In the genomic region with DNA sequence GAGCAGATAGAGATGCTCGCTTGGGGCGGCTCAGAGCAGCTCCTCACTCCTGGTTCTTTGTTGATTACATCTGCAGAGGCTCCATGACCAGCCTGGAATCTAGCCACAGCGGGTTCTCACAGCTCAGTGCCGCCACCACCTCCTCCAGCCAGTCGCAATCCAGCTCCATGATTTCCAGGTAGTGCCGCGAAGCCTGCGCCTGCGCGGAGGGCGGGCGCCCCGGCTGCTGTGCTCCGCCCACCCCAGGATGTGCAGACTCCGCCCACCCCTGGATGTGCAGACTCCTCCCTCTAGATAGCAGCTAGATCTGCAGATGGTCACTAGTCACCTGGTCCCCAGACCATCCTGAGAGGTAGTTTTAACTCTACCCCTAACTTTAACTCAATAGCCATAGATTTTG, we compare ENCODE assay signal across 9 mouse cellular contexts. TPM values are rescaled to one million over a fixed set of nuclear protein-coding genes. Genes with fewer than 3 reads are reported as not detected.
DNase-seq lines count a peak whose midpoint lies in the region; ATAC-seq and TF ChIP-seq lines count a peak whose summit lies in the region.
"Had no signal": no experiment of that assay in that cellular context is flagged by ENCODE, and none has a peak within 500 bp of the region (broad histone marks: within the 10 kb centered on the region; RNA-seq: fewer than 3 reads in every experiment).

No protein-coding gene starts in this region.

- no peak overlapping the region for H3K4me2 ChIP-seq in midbrain, embryonic 14.5 days (ENCODE audit: low read length)
- no peak overlapping the region for H3K4me2 ChIP-seq in lung, postnatal 0 days (replicated peaks; ENCODE audit: low read depth, low read length)
- H3K4me2 ChIP-seq: heart, embryonic 13.5 days had no signal

- no peaks in the 10 kb centered on the region for H3K4me1 ChIP-seq in midbrain, embryonic 14.5 days (ENCODE audit: control insufficient read depth, insufficient read depth, low read length)
- no peaks in the 10 kb centered on the region for H3K4me1 ChIP-seq in lung, postnatal 0 days (ENCODE audit: insufficient read depth, low read depth, low read length)

- no peak overlapping the region for H3K9ac ChIP-seq in midbrain, embryonic 14.5 days (replicated peaks; ENCODE audit: low read length)
- H3K9ac ChIP-seq in lung, postnatal 0 days (replicated peaks; ENCODE audit: low read depth), result no peak overlapping the region
- H3K9ac ChIP-seq: heart, embryonic 13.5 days had no signal

- no peak for ATAC-seq in midbrain, embryonic 14.5 days (ENCODE audit: low FRiP score, low TSS enrichment)
- no peak for ATAC-seq in lung, postnatal 0 days

- peaks cover 72% of the 10 kb centered on the region for H3K36me3 ChIP-seq in midbrain, embryonic 14.5 days (ENCODE audit: control insufficient read depth, insufficient read depth, low read length)
- H3K36me3 ChIP-seq in lung, postnatal 0 days (ENCODE audit: insufficient read depth, low read length), result peaks cover 25% of the 10 kb centered on the region

- peak overlapping the region; percentile 76 for H3K27ac ChIP-seq in left cerebral cortex, adult 2 months
- no peak overlapping the region for H3K27ac ChIP-seq in midbrain, embryonic 14.5 days (replicated peaks; ENCODE audit: low read depth, low read length)
- H3K27ac ChIP-seq in lung, postnatal 0 days (ENCODE audit: low read length), result no peak overlapping the region
- H3K27ac ChIP-seq: heart, embryonic 13.5 days had no signal

- no peak overlapping the region for H3K4me3 ChIP-seq in left cerebral cortex, adult 2 months
- H3K4me3 ChIP-seq in midbrain, embryonic 14.5 days (replicated peaks; ENCODE audit: low read depth, low read length), result no peak overlapping the region
- H3K4me3 ChIP-seq in lung, postnatal 0 days (ENCODE audit: low read depth, low read length), result no peak overlapping the region
- H3K4me3 ChIP-seq: heart, embryonic 13.5 days had no signal

- peak; percentile 63 to 64 for DNase-seq in left cerebral cortex, adult 2 months (ENCODE audit: extremely low spot score in 1 of 2, low spot score in 2 of 2)
- no peak for DNase-seq in left cerebral cortex, postnatal 14 days (ENCODE audit: low spot score in 2 of 2)
- peak; percentile 90 for DNase-seq in embryo, embryonic 11 days
- DNase-seq in kidney, adult 8-10 months, result peak; percentile 31 to 40
- DNase-seq in midbrain, embryonic 14.5 days, result peak; percentile 72
- no peak for DNase-seq in layer of hippocampus, adult 8-10 months (ENCODE audit: low spot score in 2 of 2)
- DNase-seq in lung, postnatal 0 days (ENCODE audit: low spot score), result no peak
- no peak for DNase-seq in adrenal gland, adult 18-20 months (ENCODE audit: low spot score in 2 of 2)

- no peak for TF ChIP-seq CTCF in left cerebral cortex, adult 2 months (IDR thresholded peaks at IDR 0.05)
- TF ChIP-seq CTCF in lung, postnatal 0 days (IDR thresholded peaks at IDR 0.05), result no peak

- 7% methylated on average over 15 of the region's 15 CpGs for WGBS in midbrain, embryonic 14.5 days
- 44% methylated on average over 13 of the region's 15 CpGs for WGBS in lung, postnatal 0 days

- no peak for TF ChIP-seq EP300 in lung, postnatal 0 days (IDR thresholded peaks at IDR 0.05)

- H3K27me3 ChIP-seq in midbrain, embryonic 14.5 days (ENCODE audit: control insufficient read depth, insufficient read depth, low read length), result no peaks in the 10 kb centered on the region
- H3K27me3 ChIP-seq in lung, postnatal 0 days (replicated peaks; ENCODE audit: insufficient read depth, low read length), result no peaks in the 10 kb centered on the region
- H3K27me3 ChIP-seq: heart, embryonic 13.5 days had no signal

- intact Hi-C loops in left cerebral cortex, adult 2 months (cut with DNase I), result no loop called here
- intact Hi-C loops in left cerebral cortex, postnatal 14 days (cut with DNase I), result no loop called here

- no peaks in the 10 kb centered on the region for H3K9me3 ChIP-seq in midbrain, embryonic 14.5 days (ENCODE audit: control insufficient read depth, low read length)
- no peaks in the 10 kb centered on the region for H3K9me3 ChIP-seq in lung, postnatal 0 days (ENCODE audit: low read length)
- H3K9me3 ChIP-seq: heart, embryonic 13.5 days had no signal

RNA-seq across cellular contexts. Expression of gene Sec14l1, which starts 41.8 kb away (rescaled TPM):
- 100 to 1,000 TPM; 198 to 229 TPM for total RNA-seq in left cerebral cortex, adult 2 months (2021)
- 100 to 1,000 TPM; 172 to 175 TPM for total RNA-seq in left cerebral cortex, postnatal 14 days (2021)
- polyA plus RNA-seq in midbrain, embryonic 14.5 days (2014; fragmentation: Nextera tagmentation; extraction: Ambion mirVana), result 48.7 and 58.1 TPM in 2 replicates
- 100 to 1,000 TPM; 221 to 238 (median 233) TPM for total RNA-seq in layer of hippocampus, adult 8-10 months (2022)
- polyA plus RNA-seq in lung, postnatal 0 days (2015; fragmentation: Nextera tagmentation; extraction: Ambion mirVana), result 62.2 and 62.4 TPM in 2 replicates
- total RNA-seq in adrenal gland, adult 18-20 months (2021), result 100 to 1,000 TPM; 106 to 159 TPM

RNA-seq across cellular contexts. Expression of gene Sept9, which starts 42.7 kb away (rescaled TPM):
- 10 to 100 TPM; 77.4 to 77.8 TPM for total RNA-seq in left cerebral cortex, adult 2 months (2021)
- total RNA-seq in left cerebral cortex, postnatal 14 days (2021), result 10 to 100 TPM; 62.1 to 70.5 TPM
- 91.8 and 97.4 TPM in 2 replicates for polyA plus RNA-seq in midbrain, embryonic 14.5 days (2014; fragmentation: Nextera tagmentation; extraction: Ambion mirVana)
- total RNA-seq in layer of hippocampus, adult 8-10 months (2022), result 100 to 1,000 TPM in 3 of 4 experiments, 10 to 100 TPM in 1; 99.5 to 109 (median 104) TPM
- 52.5 and 56.1 TPM in 2 replicates for polyA plus RNA-seq in lung, postnatal 0 days (2015; fragmentation: Nextera tagmentation; extraction: Ambion mirVana)
- total RNA-seq in adrenal gland, adult 18-20 months (2021), result 100 to 1,000 TPM; 107 to 123 TPM

Comparison
In these comparisons a context has a peak if more than half of its experiments do, and no peak if none do; other contexts are left out.
1. DNase-seq: peak in left cerebral cortex, adult 2 months (2 of 2), embryo, embryonic 11 days (single experiment), kidney, adult 8-10 months (2 of 2) and midbrain, embryonic 14.5 days (single experiment); none in left cerebral cortex, postnatal 14 days (0 of 2), layer of hippocampus, adult 8-10 months (0 of 2), lung, postnatal 0 days (single experiment) and adrenal gland, adult 18-20 months (0 of 2).